Mouse (Mus musculus) liver, embryonic 13.5 days (tissue): ENCODE data around the gene Phactr1. TPM values are rescaled to one million over a fixed set of nuclear protein-coding genes. Genes with fewer than 3 reads are reported as not detected.

Experiments
- ATAC-seq: fragments of 200-750 bp; cut with Nextera tagmentation; 2 replicates; pipeline ENCODE4 v1.8.0; 2017; ENCODE audit warnings: low read depth, mild to moderate bottlenecking, moderate number of reproducible peaks, moderate library complexity
- DNase-seq: peaks from one replicate; pipeline ENCODE4 v3.0.0; 2022
- H3K27ac ChIP-seq: fragments of 300-500 bp; sonication (generic); 2 replicates; pipeline ENCODE4 v1.5.1; 2015; ENCODE audit warnings: moderate library complexity, mild to moderate bottlenecking, inconsistent platforms
- H3K27me3 ChIP-seq: fragments of 300-500 bp; sonication (generic); 2 replicates; pipeline ENCODE4 v1.6.1; 2015; ENCODE audit warnings: mild to moderate bottlenecking, inconsistent platforms
- H3K36me3 ChIP-seq: fragments of 300-500 bp; sonication (generic); 2 replicates; pipeline ENCODE4 v1.6.1; 2015; ENCODE audit warnings: mild to moderate bottlenecking, inconsistent platforms
- H3K4me1 ChIP-seq: fragments of 300-500 bp; sonication (generic); replicated peaks from 2 replicates; pipeline ENCODE4 v1.6.1; 2015; ENCODE audit warnings: inconsistent platforms
- H3K4me2 ChIP-seq: fragments of 300-500 bp; sonication (generic); 2 replicates; pipeline ENCODE4 v1.6.1; 2015; ENCODE audit warnings: inconsistent platforms, mild to moderate bottlenecking, moderate library complexity
- H3K4me3 ChIP-seq: fragments of 300-500 bp; sonication (generic); replicated peaks from 2 replicates; pipeline ENCODE4 v1.5.1; 2015; ENCODE audit warnings: mild to moderate bottlenecking, inconsistent platforms
- H3K9ac ChIP-seq: fragments of 300-500 bp; sonication (generic); 2 replicates; pipeline ENCODE4 v1.6.1; 2015; ENCODE audit warnings: mild to moderate bottlenecking, inconsistent platforms
- H3K9me3 ChIP-seq: fragments of 300-500 bp; sonication (generic); replicated peaks from 2 replicates; pipeline ENCODE4 v1.6.1; 2016; ENCODE audit warnings: inconsistent platforms
- WGBS: fragments of 180-500 bp; shearing (Covaris S2); methylation state at CpG from one replicate; pipeline ENCODE4 v1.1.7; 2015; ENCODE audit not compliant: insufficient replicate concordance; 5-methylcytosine and 5-hydroxymethylcytosine counted together
- polyA plus RNA-seq: library from polyadenylated mRNA; unstranded; fragments of >200 nt; fragmentation: Nextera tagmentation; extraction: Ambion mirVana; gene quantifications from 2 replicates; pipeline ENCODE4 v1.2.1, GENCODE M21; 2015

Gene Phactr1
- polyA plus RNA-seq, 1 experiment from 2014 or later = 0.24 TPM

GRCm38 (mm10) chr13:42956327-42956726 lies 275.9 kb downstream of the Phactr1 start:
- H3K4me1 ChIP-seq = no peaks in the 10 kb centered on the region
- WGBS = 76% methylated on average over 10 of the region's 10 CpGs
- ATAC-seq = no peak
- DNase-seq = no peak
- H3K9ac ChIP-seq = no peak overlapping the region
- H3K9me3 ChIP-seq = no peaks in the 10 kb centered on the region
- H3K4me2 ChIP-seq = no peak overlapping the region
- no peak overlapping the region for H3K4me3 ChIP-seq
- H3K36me3 ChIP-seq = no peaks in the 10 kb centered on the region
- H3K27ac ChIP-seq = no peak overlapping the region
- no peaks in the 10 kb centered on the region; the same call in 1 of the 2 replicates for H3K27me3 ChIP-seq

- 54% methylated on average over 7 of the region's 7 CpGs for WGBS
- H3K36me3 ChIP-seq = no peaks in the 10 kb centered on the region
- ATAC-seq (no peak), DNase-seq (no peak)
- no peak overlapping the region for H3K27ac ChIP-seq
- no peak overlapping the region for H3K4me3 ChIP-seq
- no peaks in the 10 kb centered on the region; the same call in 1 of the 2 replicates for H3K27me3 ChIP-seq
- H3K4me2 ChIP-seq = no peak overlapping the region
- H3K9me3 ChIP-seq = no peaks in the 10 kb centered on the region
- no peak overlapping the region for H3K9ac ChIP-seq
- H3K4me1 ChIP-seq = no peaks in the 10 kb centered on the region
These were observed 277.4 kb downstream of the Phactr1 start for GRCm38 (mm10) chr13:42957856-42958255.

- H3K36me3 ChIP-seq = no peaks in the 10 kb centered on the region
- no peaks in the 10 kb centered on the region for H3K9me3 ChIP-seq
- 62% methylated on average over 2 of the region's 2 CpGs for WGBS
- H3K9ac ChIP-seq = no peak overlapping the region
- no peaks in the 10 kb centered on the region for H3K4me1 ChIP-seq
- no peaks in the 10 kb centered on the region; the same call in 1 of the 2 replicates for H3K27me3 ChIP-seq
- H3K4me2 ChIP-seq = no peak overlapping the region
- no peak overlapping the region for H3K4me3 ChIP-seq
- no peak for DNase-seq
- H3K27ac ChIP-seq = no peak overlapping the region
- no peak for ATAC-seq
These were observed 278.4 kb downstream of the Phactr1 start for GRCm38 (mm10) chr13:42958867-42959266.

GRCm38 (mm10) chr13:42961561-42961960 lies 281.1 kb downstream of the Phactr1 start:
- DNase-seq (no peak), ATAC-seq (no peak)
- Histone ChIP-seq H3K36me3 (no peaks in the 10 kb centered on the region), H3K9ac (no peak overlapping the region), H3K4me3 (no peak overlapping the region), H3K27ac (no peak overlapping the region), H3K4me1 (no peaks in the 10 kb centered on the region), H3K9me3 (no peaks in the 10 kb centered on the region), H3K27me3 (no peaks in the 10 kb centered on the region), H3K4me2 (no peak overlapping the region)
- 55% methylated on average over 4 of the region's 4 CpGs for WGBS

- ATAC-seq (no peak), DNase-seq (no peak)
- Histone ChIP-seq H3K4me1 (no peaks in the 10 kb centered on the region), H3K27me3 (no peaks in the 10 kb centered on the region), H3K9me3 (no peaks in the 10 kb centered on the region), H3K4me3 (no peak overlapping the region), H3K36me3 (no peaks in the 10 kb centered on the region), H3K9ac (no peak overlapping the region), H3K27ac (no peak overlapping the region), H3K4me2 (no peak overlapping the region)
- WGBS = 57% methylated on average over 4 of the region's 4 CpGs
These were observed 288.1 kb downstream of the Phactr1 start for GRCm38 (mm10) chr13:42968537-42968936.

GRCm38 (mm10) chr13:42973561-42973960 lies 293.1 kb downstream of the Phactr1 start:
- DNase-seq (no peak), ATAC-seq (no peak)
- Histone ChIP-seq H3K4me2 (no peak overlapping the region), H3K4me3 (no peak overlapping the region), H3K9ac (no peak overlapping the region), H3K36me3 (no peaks in the 10 kb centered on the region), H3K27me3 (no peaks in the 10 kb centered on the region), H3K27ac (no peak overlapping the region), H3K9me3 (no peaks in the 10 kb centered on the region), H3K4me1 (no peaks in the 10 kb centered on the region)
- WGBS = 58% methylated on average over 3 of the region's 3 CpGs

- Histone ChIP-seq H3K27ac (no peak overlapping the region), H3K4me3 (no peak overlapping the region), H3K4me2 (no peak overlapping the region), H3K9me3 (no peaks in the 10 kb centered on the region), H3K9ac (no peak overlapping the region), H3K4me1 (no peaks in the 10 kb centered on the region), H3K36me3 (no peaks in the 10 kb centered on the region), H3K27me3 (no peaks in the 10 kb centered on the region)
- ATAC-seq (no peak), DNase-seq (no peak)
- WGBS = 60% methylated on average over 2 of the region's 2 CpGs
These were observed 293.5 kb downstream of the Phactr1 start for GRCm38 (mm10) chr13:42973961-42974360.

GRCm38 (mm10) chr13:42974506-42974905 lies 294.1 kb downstream of the Phactr1 start:
- no peak for ATAC-seq
- DNase-seq = no peak
- H3K9ac ChIP-seq = no peak overlapping the region
- no peaks in the 10 kb centered on the region for H3K4me1 ChIP-seq
- H3K27me3 ChIP-seq = no peaks in the 10 kb centered on the region
- no peaks in the 10 kb centered on the region for H3K9me3 ChIP-seq
- H3K36me3 ChIP-seq = no peaks in the 10 kb centered on the region
- H3K4me3 ChIP-seq = no peak overlapping the region
- H3K4me2 ChIP-seq = no peak overlapping the region
- WGBS = 61% methylated on average over 2 of the region's 2 CpGs
- H3K27ac ChIP-seq = no peak overlapping the region

- no peaks in the 10 kb centered on the region for H3K36me3 ChIP-seq
- DNase-seq = no peak
- no peak overlapping the region for H3K4me3 ChIP-seq
- H3K4me1 ChIP-seq = no peaks in the 10 kb centered on the region
- no peaks in the 10 kb centered on the region for H3K9me3 ChIP-seq
- H3K27me3 ChIP-seq = no peaks in the 10 kb centered on the region
- H3K9ac ChIP-seq = no peak overlapping the region
- WGBS = 40% methylated on average over 3 of the region's 3 CpGs
- no peak overlapping the region for H3K27ac ChIP-seq
- no peak overlapping the region for H3K4me2 ChIP-seq
- ATAC-seq = no peak
These were observed 295.7 kb downstream of the Phactr1 start for GRCm38 (mm10) chr13:42976144-42976543.

- Histone ChIP-seq H3K27ac (no peak overlapping the region), H3K4me3 (no peak overlapping the region), H3K9me3 (no peaks in the 10 kb centered on the region), H3K4me1 (no peaks in the 10 kb centered on the region), H3K36me3 (no peaks in the 10 kb centered on the region), H3K27me3 (no peaks in the 10 kb centered on the region), H3K4me2 (no peak overlapping the region), H3K9ac (no peak overlapping the region)
- ATAC-seq (no peak), DNase-seq (no peak)
- WGBS = 66% methylated on average over 5 of the region's 5 CpGs
These were observed 296.5 kb downstream of the Phactr1 start for GRCm38 (mm10) chr13:42976967-42977366.

GRCm38 (mm10) chr13:42980581-42980980 lies 300.2 kb downstream of the Phactr1 start:
- DNase-seq (no peak), ATAC-seq (no peak)
- Histone ChIP-seq H3K9ac (no peak overlapping the region), H3K4me3 (no peak overlapping the region), H3K9me3 (no peaks in the 10 kb centered on the region), H3K27me3 (no peaks in the 10 kb centered on the region), H3K27ac (no peak overlapping the region), H3K36me3 (no peaks in the 10 kb centered on the region), H3K4me2 (no peak overlapping the region), H3K4me1 (no peaks in the 10 kb centered on the region)
- 56% methylated on average over 4 of the region's 4 CpGs for WGBS

- H3K9me3 ChIP-seq = no peaks in the 10 kb centered on the region
- no peak overlapping the region for H3K9ac ChIP-seq
- no peak overlapping the region for H3K27ac ChIP-seq
- H3K36me3 ChIP-seq = no peaks in the 10 kb centered on the region
- DNase-seq (no peak), ATAC-seq (no peak)
- WGBS = 84% methylated on average over 9 of the region's 9 CpGs
- no peaks in the 10 kb centered on the region for H3K4me1 ChIP-seq
- H3K4me2 ChIP-seq = no peak overlapping the region
- no peak overlapping the region for H3K4me3 ChIP-seq
- no peaks in the 10 kb centered on the region for H3K27me3 ChIP-seq
These were observed 302.2 kb downstream of the Phactr1 start for GRCm38 (mm10) chr13:42982646-42983045.
